Mouse (Mus musculus) gastrocnemius, postnatal 25 days (tissue): ENCODE measurements around the gene Max. TPM values are rescaled to one million over a fixed set of nuclear protein-coding genes. Genes with fewer than 3 reads are reported as not detected.

Source experiments
- DNase-seq: peaks from one replicate; pipeline ENCODE4 v3.0.0; 2022
- total RNA-seq, 2 experiments: library from RNA; stranded (reverse); gene quantifications; 1 replicate in 1 of 2; 2 replicates in 1 of 2; pipeline ENCODE4 v1.2.3; 2021

The Max gene
- total RNA-seq, 2 experiments from 2014 or later: 24.5 to 26.8 TPM

DNA sequence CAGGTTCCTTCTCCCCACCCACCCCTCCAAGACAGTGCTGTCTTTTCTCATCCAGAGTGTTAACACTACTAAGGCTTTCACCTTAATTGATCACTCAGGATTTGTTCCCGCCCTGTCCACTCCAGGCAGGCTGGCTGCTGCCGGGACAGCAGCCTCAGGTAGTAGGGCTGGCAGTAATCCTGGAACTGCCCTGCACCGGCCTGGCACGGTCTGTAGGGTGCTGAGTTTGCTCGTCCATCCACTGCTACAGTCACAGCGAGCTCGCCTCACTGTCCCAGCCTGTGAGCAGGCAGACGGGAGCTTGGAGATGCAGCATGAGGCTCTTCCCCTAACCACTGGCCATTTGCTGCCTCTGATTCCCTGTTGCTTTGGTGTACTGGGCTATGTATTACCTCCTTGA, 41.0 kb downstream of the Max start:
- no peak for DNase-seq

DNA sequence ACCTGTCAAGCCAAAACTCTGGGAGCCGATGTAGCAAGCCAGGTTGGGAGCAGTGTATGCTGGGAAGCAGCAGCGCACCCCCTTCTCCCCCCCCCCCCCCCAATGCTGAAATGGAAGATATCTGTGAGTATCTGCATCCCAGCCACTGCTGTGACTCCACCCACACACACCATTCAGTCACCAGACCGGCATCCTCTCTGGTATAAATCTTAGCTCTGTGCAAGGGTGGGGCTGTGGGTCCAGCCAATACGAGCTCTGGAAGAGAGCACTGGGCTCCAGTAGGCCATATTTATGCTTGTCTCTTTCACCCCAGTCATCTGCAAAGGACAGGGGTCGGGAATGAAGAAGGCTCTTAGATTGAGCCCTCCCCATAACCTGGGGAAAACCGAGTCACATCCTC, 41.6 kb downstream of the Max start:
- no peak for DNase-seq

DNA sequence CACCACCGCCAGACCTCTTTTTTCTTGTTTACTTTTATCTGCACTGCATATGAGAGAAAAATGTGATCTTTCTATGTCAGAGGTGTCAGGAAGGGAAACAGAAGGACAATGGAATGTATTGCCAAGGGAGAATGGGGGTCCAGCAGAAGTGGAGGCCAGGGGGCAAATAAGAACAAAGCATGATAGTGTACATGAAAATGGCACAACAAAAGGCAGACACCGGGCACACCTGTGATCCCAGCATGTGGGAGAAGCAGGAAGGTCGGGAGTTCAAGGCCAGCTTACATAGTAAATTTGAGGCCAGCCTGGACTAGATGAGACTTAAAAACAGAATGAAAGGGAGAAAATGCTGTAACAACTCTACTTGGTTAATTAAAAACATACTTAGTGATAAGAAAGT, 43.1 kb downstream of the Max start:
- DNase-seq: no peak

DNA sequence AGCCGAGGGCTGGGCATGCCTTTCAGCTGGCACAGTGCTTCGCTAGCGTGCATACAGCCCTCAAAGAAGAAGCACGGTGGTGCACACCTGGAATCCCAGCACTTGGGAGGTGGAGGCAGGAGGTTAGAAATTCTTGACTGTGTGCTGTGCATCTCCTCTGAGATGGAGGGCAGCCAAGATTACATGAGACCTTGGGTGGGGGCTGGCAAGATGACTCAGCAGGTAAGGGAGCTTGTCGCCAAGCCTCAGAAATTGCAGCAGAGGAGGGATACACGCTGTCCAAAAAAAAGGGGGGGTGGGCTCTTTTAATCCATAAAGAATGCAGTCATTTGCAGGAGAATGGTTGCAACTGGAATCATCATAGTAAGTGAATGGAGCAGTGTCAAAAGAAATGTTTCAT, 43.9 kb downstream of the Max start:
- no peak for DNase-seq

DNA sequence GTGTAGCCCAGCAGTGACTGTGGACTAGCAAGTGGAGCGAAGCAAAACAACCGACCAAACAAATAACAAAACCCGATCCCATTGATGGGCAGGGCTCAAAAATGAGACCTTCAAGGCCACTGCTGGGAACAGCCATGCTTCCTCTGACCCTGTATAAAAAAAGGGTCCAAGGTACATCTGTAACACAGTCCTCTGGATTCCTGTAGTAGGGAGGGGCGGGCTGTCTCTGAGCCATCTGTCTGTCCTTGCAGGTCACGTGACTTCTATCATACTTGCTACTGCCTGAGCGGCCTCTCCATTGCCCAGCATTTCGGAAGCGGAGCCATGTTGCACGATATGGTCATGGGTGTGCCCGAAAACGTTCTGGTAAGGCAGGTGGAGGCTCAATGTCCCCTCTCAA, 45.8 kb downstream of the Max start:
- no peak for DNase-seq

DNA sequence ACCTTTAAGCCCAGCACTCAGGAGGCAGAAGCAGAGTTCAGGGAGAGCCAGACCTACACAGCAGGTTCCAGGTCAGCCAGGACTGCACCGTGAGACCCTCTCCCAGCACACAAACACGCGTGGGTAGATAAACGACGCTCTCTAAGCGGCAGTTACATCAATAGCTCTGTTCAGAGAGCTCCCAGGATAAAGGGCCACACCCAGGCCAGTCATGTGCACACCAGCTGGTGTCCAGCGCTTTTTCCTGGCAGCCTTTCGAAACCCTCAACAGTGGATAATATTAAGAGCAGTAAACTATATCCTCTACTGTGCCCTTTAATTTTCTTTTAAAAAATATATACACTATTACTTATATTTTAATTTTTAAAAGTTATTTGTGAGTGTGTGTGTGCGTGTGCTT, 49.8 kb downstream of the Max start:
- DNase-seq: no peak

DNA sequence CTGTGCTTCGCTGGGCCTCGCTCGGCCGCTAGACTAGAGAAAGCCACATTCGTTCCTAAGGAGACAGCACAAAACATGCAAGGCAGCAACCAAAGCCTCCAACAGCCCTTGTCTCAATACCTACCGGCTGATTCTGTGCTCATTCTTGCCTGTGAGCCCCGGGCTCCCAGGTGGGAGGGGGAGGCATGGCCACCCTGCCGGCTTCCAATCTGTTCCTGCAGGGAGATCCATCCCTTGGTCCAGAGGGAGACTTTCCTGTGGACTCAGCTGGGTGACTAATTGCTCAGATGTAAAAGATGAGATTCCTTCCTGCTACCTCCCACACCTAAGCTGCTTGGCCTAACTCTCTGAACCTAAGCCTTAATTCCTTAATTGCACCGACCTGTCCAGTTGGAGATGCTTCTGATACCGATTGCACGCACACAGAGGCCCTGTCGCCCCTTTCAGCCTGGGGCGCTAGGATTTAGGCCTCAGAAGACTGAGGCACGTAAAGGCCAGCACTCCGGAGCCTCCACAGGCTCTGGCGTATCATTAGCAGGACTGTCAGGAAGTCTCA, 50.8 kb downstream of the Max start:
- DNase-seq: no peak

DNA sequence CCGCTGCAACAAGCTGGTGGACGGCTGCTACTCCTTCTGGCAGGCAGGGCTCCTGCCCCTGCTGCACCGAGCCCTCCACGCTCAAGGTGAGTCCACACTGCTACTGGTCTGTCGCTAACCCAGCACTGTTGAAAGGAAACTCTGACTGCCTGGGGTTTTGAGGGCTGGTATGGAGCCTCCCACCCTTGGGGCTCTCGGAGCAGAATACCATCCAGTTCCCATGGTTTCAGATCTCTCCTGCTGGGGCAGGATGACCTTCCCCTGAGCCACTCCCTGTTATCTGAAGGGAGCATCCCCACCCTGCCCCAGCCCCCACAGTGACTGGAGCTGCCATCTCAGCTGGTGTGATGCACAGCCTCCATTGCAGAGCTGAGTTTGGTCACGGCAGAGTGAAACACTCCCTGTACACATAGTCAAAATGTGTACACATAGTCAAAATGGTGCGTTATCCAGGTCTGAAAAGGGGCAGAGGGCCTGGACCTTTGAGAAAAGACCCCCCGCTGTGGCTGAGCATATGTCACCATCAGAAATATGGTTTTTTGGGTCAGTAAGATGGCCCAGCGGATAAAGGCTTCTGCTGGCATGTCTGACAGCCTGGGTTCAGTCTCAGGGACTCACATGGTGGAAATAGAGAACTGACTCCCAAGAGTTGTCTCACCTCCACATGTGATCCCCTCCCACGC, 51.6 kb downstream of the Max start:
- no peak for DNase-seq

DNA sequence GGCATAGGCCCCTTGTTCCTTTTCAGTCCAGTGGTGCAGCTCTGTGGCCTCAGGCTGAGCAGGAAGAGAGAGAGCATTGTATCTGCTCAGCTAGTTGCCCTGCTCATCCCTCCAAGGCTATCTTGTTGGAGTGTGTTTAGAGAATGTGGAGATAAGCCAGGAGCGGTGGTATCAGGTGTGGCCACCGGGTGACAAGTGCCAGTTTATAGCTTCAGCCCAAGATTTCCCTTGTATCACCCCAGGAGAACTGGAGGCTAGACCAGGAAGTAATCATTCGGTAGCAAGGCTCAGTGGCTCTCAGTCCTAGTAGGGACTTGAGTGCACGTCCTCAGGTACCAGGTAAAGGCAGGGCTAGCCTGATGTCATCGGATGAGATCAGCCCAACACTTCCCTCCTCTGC, 52.8 kb downstream of the Max start:
- no peak for DNase-seq

DNA sequence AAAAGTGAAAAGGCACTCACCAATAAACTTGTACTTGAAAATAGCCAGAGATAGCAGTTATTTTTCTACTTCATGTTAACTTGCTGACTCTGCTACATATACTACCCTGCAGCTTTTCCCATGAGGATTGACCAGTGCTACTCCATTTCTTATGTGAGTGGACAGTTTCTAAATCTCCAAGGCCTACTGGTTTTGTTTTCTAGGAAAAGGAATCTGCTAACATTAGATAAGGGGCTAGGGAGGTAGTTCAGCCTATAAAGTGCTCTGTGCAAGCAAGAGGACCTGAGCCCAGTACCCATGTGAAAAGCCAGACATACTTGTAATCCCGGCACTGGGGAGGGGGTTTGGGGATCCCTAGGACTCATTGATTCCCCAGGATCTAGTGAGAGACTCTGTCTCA, 55.7 kb downstream of the Max start:
- DNase-seq: no peak

DNA sequence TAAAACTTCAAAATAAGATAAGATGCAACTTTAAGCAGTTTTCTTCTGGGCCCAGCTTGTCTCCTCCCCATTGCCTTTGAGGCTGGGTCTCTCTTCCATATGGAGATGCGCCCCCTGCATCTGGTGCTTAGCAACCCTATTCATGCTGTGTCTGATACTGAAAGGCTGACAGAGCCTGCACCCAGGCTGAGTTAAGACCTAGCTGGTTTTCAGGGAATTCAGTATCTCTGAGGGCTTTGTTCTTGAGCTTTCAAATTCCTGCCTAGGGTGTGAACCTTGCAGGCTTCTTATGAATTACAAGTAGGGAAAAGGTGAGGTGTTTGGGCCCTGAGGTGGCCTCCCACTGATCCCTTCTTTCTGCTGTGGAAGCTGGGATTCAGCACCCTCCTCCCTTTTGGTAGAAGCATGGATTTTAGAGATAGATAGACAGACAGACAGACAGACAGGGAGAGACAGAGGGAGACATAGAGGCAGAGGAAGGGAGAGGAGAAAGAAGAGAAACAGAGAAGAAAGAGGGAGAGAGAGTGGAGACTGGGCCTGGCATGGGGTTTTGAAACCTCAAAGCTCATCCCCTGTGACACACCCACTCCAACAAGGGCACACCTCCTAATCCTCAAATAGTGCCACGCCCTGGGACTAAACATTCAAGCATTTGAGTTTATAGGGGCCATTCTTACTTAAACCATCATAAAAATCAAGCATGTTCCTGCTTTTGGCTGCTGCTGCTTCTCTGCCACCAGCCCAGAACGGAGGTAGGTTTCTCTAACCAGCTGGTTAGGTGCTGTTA, 60.3 kb downstream of the Max start:
- no peak for DNase-seq

DNA sequence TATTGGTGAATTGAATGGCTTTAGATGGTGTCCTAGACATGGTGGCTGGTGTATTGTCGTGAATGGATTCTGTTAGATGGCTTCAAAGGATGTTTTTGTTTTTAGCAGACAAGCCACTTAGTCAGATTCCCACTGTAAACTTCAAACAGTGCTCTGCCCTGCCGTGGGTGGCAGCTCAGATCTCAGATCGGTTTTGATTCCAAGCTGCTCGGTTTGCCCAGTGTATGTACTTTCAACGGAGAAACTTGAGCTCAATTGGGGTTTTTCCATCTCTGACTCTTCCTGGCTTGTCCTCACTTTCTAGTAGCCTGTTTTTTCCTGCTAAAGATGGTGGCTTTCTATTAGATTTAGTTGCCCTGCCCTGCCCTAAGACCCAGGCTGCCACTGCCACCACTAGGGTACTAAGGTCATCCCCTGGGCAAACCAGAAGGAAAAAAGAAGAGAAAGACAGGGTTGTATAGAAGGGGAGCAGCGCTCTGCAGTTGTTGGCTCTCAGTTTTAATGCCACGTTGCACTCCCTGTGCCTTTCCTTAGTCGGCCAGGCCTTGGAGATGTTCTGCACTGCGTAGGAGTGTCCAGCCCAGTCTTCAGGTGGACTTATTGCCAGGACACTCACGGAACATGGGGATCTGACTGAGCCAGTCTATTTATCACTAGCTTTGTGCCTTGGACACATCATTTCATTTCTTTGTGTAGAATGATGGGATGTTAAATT, 62.6 kb downstream of the Max start:
- peak; percentile 34 for DNase-seq

DNA sequence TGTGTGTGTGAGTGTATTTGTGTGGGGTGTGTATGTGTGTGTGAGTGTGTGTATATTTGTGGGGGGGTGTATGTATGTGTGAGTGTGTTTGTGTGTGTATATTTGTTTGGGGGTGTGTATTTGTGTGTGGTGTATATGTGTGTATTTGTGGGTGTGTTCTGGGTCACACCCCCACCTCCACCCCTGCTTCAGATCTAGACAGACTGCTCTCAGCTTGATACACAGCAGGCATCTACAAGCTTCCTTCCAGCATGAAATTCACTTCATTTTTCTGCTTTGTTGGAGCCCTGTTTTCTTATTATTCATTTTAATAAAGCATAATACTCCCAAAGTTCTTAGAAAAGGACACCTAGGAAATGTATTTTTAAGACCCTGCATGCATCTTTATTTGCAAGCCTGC, 63.9 kb downstream of the Max start:
- no peak for DNase-seq

DNA sequence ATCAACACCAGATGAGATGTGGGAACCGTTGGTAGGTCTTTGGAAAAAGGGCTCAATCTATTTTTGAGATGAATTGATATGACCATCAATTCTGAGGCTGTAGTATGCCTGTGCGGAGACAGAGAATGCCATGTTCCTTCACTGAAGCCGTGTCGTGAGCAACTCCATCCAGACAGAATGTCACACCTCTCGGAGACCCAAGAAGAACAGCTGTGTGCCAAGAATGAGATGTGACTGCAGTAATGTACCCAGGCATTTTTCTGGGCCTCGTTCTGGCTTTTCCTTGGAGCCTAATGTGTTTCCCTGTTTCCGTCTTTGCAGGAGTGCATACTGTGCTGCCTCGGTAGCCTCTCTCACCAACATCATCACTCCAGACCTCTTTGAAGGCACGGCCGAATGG, 65.0 kb downstream of the Max start:
- DNase-seq: peak; percentile 61

DNA sequence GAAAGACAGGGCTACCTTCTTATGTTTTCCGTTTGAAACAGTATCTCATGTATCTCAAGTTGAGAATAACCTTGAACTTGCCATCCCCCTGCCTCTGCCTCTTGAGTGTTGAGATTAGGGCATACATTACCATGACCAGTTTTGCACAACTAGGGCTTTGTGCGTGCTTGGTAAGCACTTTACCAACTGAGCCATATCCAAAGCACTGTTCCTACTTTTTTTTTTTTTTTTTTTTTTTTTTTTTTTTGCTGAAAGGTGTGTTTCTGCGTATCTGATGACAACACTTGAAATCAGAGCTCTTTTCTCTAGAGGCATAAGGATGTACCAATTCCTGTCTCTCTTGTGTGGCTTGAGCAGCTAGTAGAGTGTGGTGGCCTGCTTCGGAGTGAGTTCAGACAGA, 65.4 kb downstream of the Max start:
- no peak for DNase-seq

DNA sequence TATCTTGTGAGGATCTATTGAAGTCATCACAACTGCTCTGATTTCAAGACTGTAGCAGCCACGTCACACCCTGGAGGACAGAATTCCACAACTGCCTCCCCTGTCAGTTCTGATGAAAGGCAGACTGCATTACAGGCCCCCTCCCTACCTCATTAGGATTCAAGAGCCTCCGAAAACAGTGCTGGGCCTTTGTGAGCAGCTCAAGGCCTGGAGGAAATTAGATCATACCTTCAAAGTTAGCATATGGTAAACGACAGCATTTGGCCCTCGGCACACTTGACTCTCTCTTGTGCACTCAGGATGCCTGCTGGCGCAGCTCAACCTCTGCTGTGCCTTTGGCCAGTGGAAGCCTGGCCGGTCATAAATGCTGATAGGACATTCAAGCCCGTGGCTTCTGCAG, 66.2 kb downstream of the Max start:
- no peak for DNase-seq

DNA sequence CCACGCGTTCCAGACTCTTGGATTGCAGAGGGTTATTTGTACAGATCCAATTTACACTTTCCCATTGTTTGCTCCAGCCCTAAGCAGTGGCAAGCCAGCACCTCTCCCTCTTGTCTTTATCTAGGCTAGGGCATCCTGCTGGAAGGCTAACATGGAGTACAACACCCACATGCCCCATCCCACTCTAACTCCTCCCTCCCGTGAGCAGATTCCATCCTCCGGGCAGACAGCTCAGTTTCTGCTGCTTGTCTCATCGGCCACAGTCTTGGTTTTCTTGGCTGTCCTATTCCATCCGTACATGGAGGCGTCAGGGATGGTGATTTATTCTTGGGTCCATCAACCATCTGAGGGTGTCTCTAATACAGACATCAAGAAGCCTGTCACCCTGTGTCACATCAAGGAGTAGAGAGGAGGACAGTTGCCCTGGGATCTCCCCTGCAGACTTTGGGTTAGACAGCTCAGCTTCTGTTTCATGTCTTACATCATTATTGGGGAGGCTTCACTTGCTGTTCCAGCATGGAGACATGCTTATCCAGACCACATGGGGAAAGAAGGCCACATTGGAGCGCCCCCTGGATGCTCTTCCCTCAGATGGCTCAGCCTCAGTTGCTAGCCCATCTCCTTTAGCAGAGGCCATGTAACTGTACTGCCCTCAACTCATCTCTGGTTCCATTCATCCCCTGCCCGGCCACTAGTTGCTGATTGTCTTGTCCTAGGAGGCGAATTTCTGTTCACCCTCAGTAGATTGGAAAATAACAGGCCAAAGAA, 67.0 kb downstream of the Max start:
- DNase-seq: no peak

DNA sequence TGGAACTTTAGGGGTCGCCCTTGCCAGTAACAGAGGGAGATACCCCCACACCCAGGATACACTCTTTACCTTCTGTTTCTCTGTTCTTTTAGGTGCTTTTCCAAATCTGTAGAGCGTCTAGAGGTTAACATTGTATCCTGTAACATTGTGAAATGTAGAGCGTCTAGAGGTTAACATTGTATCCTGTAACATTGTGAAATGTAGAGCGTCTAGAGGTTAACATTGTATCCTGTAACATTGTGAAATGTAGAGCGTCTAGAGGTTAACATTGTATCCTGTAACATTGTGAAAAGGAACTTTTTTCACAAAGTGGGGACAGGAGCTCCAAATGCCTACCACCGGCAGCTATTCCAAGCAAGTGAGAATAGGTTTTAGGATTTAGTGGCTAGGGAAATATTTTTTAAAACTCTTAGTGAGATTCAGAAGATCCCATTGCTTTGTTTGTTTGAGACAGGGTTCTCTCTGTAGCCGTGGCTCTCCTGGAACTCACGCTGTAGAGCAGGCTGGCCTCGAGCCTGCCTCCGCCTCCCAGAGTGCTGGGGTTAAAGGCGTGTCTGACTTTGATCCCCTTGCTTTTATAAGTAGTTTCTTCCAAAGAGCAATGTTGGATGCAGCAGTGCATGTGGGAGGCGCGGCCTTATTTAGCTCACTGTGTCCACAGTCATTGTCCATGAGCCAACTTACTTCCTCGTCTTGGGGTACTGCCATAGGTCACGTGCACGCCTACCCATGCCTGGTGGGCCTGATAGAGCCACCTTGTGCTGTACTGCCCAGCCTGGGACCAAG, 68.9 kb downstream of the Max start:
- no peak for DNase-seq

DNA sequence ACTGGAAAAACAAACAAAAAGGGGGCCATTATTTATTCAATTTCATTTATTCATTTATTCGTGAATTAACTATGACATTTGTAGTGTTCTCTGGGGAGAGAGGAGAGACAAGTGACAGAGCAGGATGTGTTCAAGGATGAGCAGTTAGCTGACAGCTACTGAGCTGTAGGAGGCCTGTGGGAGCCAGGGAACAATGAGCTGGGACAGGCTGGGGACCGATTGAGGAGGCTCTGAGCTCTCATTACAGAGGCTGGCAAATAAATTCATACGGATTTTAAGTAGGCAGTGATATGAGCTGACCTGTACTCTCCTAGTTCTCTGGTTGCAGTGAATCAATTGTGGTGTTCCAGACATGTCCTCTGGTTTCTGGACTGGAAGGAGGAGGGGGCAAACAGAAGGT, 70.8 kb downstream of the Max start:
- no peak for DNase-seq

DNA sequence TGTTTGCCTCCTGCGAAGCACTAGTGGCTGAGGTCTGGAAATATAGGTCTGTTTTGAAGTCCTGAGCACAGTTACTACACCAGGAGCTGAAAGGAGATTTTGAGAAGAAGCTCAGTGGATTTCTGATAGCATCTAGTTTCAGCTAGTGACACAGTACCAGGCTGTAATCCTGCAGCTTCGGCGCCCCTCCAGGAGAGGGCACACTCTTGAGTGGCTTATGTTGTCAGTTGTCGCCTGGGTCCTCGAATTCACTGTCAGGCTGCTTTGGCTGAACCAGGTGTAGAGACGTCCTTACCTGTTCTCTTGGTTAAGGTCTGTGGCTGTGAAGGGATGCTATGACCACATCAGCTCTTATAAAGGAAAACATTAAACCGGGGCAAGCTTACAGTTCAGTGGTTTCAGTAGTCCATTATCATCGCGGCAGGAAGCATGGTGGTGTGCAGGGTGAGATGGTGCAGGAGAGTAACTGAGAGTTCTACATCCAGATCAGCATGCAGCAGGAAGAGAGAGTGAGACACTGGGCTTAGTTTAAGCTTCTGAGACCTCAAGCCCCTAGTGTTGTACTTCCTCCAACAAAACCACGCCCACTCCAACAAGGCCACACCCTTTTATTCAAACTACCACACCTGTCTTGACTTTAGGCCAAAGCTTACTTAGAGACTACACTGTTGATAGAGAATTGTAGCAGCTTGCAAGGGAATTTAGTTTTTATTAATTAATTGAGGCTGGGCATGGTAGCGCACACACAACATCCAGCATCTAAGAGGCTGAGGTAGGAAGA, 72.4 kb downstream of the Max start:
- DNase-seq: no peak

DNA sequence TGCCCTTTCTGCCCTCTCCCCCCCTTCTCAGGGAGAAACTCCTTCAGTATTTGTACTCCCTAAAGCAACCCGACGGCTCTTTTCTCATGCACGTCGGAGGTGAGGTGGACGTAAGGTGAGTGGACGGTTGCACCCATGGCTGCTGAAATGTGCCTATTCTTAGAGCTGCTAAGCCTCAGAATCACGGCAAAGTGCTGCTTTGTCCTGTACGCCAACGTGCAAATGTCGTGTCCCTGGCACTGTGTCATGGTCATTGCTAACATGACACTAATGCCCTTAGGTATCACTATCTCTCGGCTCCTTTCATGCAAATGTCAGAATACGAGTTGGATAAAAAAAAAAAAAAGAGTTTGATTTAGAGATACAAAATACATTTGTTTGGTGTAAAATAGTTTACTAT, 74.1 kb downstream of the Max start:
- peak; percentile 60 for DNase-seq
